ENCODE assay signal across 22 mouse cellular contexts in the genomic region with DNA sequence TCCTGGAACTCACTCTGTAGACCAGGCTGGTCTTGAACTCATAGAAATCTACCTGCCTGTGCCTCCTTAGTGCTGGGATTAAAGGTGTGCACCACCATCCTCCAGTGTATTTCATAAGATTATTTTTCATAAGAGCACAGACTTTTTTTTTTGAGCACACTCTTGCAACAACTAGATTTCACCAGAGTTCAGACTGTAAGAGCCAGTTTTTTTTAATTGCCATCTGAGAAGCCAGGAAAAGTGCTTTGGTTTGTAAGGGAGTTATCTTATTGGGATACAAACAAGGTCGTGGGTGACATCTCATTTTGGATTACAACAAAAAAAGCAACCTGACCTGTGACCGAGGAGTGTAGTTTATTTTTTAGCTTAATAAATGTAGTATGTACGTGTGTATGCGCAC. TPM values are rescaled to one million over a fixed set of nuclear protein-coding genes. Genes with fewer than 3 reads are reported as not detected.
"Had no signal": no experiment of that assay in that cellular context is flagged by ENCODE, and none has a peak within 500 bp of the region (broad histone marks: within the 10 kb centered on the region; RNA-seq: fewer than 3 reads in every experiment).

No protein-coding gene starts in this region.

- H3K27ac ChIP-seq: midbrain, embryonic 10.5 days; midbrain, embryonic 12.5 days; neural tube, embryonic 13.5 days; neural tube, embryonic 15.5 days; stomach, embryonic 15.5 days; stomach, postnatal 0 days had no signal

- H3K4me2 ChIP-seq: lung, embryonic 14.5 days; midbrain, embryonic 12.5 days; neural tube, embryonic 13.5 days; neural tube, embryonic 15.5 days; stomach, embryonic 15.5 days had no signal

- ATAC-seq: midbrain, embryonic 16.5 days had no signal

- H3K9ac ChIP-seq: lung, embryonic 14.5 days; midbrain, embryonic 12.5 days; neural tube, embryonic 13.5 days; neural tube, embryonic 15.5 days; stomach, embryonic 15.5 days had no signal

- DNase-seq: lung, adult 18-20 months; lung, embryonic 14.5 days; lung, postnatal 10 days; lung, postnatal 4 days; midbrain, embryonic 14.5 days; retina, postnatal 1 day; right cerebral cortex, adult 18-20 months; right cerebral cortex, postnatal 25 days; right cerebral cortex, postnatal 4 days; thymus, adult 2 months; thymus, postnatal 25 days; thymus, postnatal 4 days had no signal

- H3K9me3 ChIP-seq: midbrain, embryonic 10.5 days; midbrain, embryonic 12.5 days; neural tube, embryonic 13.5 days; neural tube, embryonic 15.5 days; stomach, embryonic 15.5 days had no signal

- H3K4me3 ChIP-seq: midbrain, embryonic 10.5 days; midbrain, embryonic 12.5 days; myocyte; neural tube, embryonic 13.5 days; neural tube, embryonic 15.5 days; stomach, embryonic 15.5 days had no signal

- H3K27me3 ChIP-seq: midbrain, embryonic 12.5 days; neural tube, embryonic 13.5 days; neural tube, embryonic 15.5 days; stomach, embryonic 15.5 days had no signal

RNA-seq across cellular contexts. Expression of a gene that starts 58.8 kb away (rescaled TPM):
- polyA plus RNA-seq: lung, embryonic 16.5 days; neural tube, embryonic 11.5 days had no signal
